Mouse (Mus musculus) stomach, postnatal 0 days (tissue): ENCODE measurements at regions not wholly inside any gene's neighbourhood (a gene's known extent, or its start where the extent isn't known, plus 50 kb on each side); places are given as distances from the start of the nearest gene placed in this dataset.

Source experiments
- ATAC-seq: fragments of 200-750 bp; cut with Nextera tagmentation; 2 replicates; pipeline ENCODE4 v1.8.0; 2017; ENCODE audit not compliant: low FRiP score, low TSS enrichment
- DNase-seq: peaks from one replicate; pipeline ENCODE4 v3.0.0-alpha.2; 2016; ENCODE audit warnings: low spot score
- H3K27ac ChIP-seq: fragments of 300-500 bp; sonication (generic); replicated peaks from 2 replicates; pipeline ENCODE4 v1.5.1; 2014; ENCODE audit warnings: mild to moderate bottlenecking, control low read depth
- H3K27me3 ChIP-seq: fragments of 300-500 bp; sonication (generic); 2 replicates; pipeline ENCODE4 v1.6.1; 2014; ENCODE audit warnings: low read length; ENCODE audit not compliant: control insufficient read depth, insufficient read depth
- H3K36me3 ChIP-seq: fragments of 300-500 bp; sonication (generic); 2 replicates; pipeline ENCODE4 v1.6.1; 2014; ENCODE audit warnings: low read length, mixed read lengths; ENCODE audit not compliant: control insufficient read depth, insufficient read depth
- H3K4me1 ChIP-seq: fragments of 300-500 bp; sonication (generic); replicated peaks from 2 replicates; pipeline ENCODE4 v1.6.1; 2014; ENCODE audit warnings: antibody characterized with exemption; ENCODE audit not compliant: control insufficient read depth, insufficient read depth
- H3K4me2 ChIP-seq: fragments of 300-500 bp; sonication (generic); replicated peaks from 2 replicates; pipeline ENCODE4 v1.6.1; 2014; ENCODE audit warnings: low read depth, mild to moderate bottlenecking, control low read depth, moderate library complexity
- H3K4me3 ChIP-seq: fragments of 300-500 bp; sonication (generic); 2 replicates; pipeline ENCODE4 v1.5.1; 2014; ENCODE audit warnings: low read depth, low read length, control low read depth
- H3K9ac ChIP-seq: fragments of 300-500 bp; sonication (generic); 2 replicates; pipeline ENCODE4 v1.6.1; 2014; ENCODE audit warnings: mild to moderate bottlenecking, low read length, control low read depth, mixed read lengths
- H3K9me3 ChIP-seq: fragments of 300-500 bp; sonication (generic); 2 replicates; pipeline ENCODE4 v1.6.1; 2016; ENCODE audit warnings: low read length; ENCODE audit not compliant: control insufficient read depth
- CTCF ChIP-seq: IDR thresholded peaks from 2 replicates; pipeline ENCODE4 v1.5.1; 2016; ENCODE audit warnings: antibody characterized with exemption, low read depth, mild to moderate bottlenecking, moderate library complexity
- EP300 ChIP-seq: optimal IDR thresholded peaks from 2 replicates; pipeline ENCODE3; 2016; ENCODE audit warnings: antibody characterized with exemption
- WGBS: fragments of 180-500 bp; shearing (Covaris S2); extraction: QIAGEN DNeasy Blood & Tissue Kit; methylation state at CpG from one replicate; pipeline ENCODE4 v1.1.7; 2014; 5-methylcytosine and 5-hydroxymethylcytosine counted together

GRCm38 (mm10) chr8:115531343-115531742 is 176.3 kb downstream of the Maf start:
- peak; percentile 75 for ATAC-seq
- no peaks in the 10 kb centered on the region for H3K4me1 ChIP-seq

GRCm38 (mm10) chr8:115529568-115530342 is 177.8 kb downstream of the Maf start:
- 33% methylated on average over 14 of the region's 14 CpGs for WGBS
- H3K27me3 ChIP-seq: no peaks in the 10 kb centered on the region
- H3K36me3 ChIP-seq: no peaks in the 10 kb centered on the region
- H3K4me3 ChIP-seq: no peak overlapping the region
- ATAC-seq (0 out of 2 replicates have a peak, but pooled peaks have one; percentile 24), DNase-seq (no peak)
- H3K4me1 ChIP-seq: no peaks in the 10 kb centered on the region
- no peak for TF ChIP-seq CTCF
- no peak for TF ChIP-seq EP300
- H3K4me2 ChIP-seq: peak overlapping the region; percentile 29; the same call in 1 of the 2 replicates
- H3K9ac ChIP-seq: no peak overlapping the region
- no peaks in the 10 kb centered on the region for H3K9me3 ChIP-seq
- no peak overlapping the region for H3K27ac ChIP-seq

More at GRCm38 (mm10) chr8:115531343-115531742, 176.3 kb downstream of the Maf start:
- Histone ChIP-seq H3K4me2 (no peak overlapping the region), H3K27ac (no peak overlapping the region), H3K9me3 (no peaks in the 10 kb centered on the region), H3K9ac (no peak overlapping the region), H3K4me3 (no peak overlapping the region), H3K27me3 (no peaks in the 10 kb centered on the region), H3K36me3 (no peaks in the 10 kb centered on the region)
- TF ChIP-seq EP300 (no peak), CTCF (no peak)
- WGBS: 79% methylated on average over 6 of the region's 6 CpGs
- no peak for DNase-seq

GRCm38 (mm10) chr8:115528879-115529278 is 178.7 kb downstream of the Maf start:
- ATAC-seq (no peak), DNase-seq (no peak)
- Histone ChIP-seq H3K9ac (no peak overlapping the region), H3K27me3 (no peaks in the 10 kb centered on the region), H3K4me1 (no peaks in the 10 kb centered on the region), H3K36me3 (no peaks in the 10 kb centered on the region), H3K4me2 (no peak overlapping the region), H3K4me3 (no peak overlapping the region), H3K27ac (no peak overlapping the region), H3K9me3 (no peaks in the 10 kb centered on the region)
- TF ChIP-seq EP300 (no peak), CTCF (no peak)
- WGBS: 94% methylated on average over 11 of the region's 11 CpGs

- peak; percentile 19 for DNase-seq
- Histone ChIP-seq H3K4me2 (no peak overlapping the region), H3K9ac (no peak overlapping the region), H3K4me1 (no peaks in the 10 kb centered on the region), H3K9me3 (no peaks in the 10 kb centered on the region), H3K4me3 (no peak overlapping the region), H3K27ac (no peak overlapping the region), H3K27me3 (no peaks in the 10 kb centered on the region), H3K36me3 (no peaks in the 10 kb centered on the region)
- WGBS: 78% methylated on average over 8 of the region's 8 CpGs
- no peak for TF ChIP-seq EP300
- no peak for TF ChIP-seq CTCF
- peak; percentile 55 for ATAC-seq
Observed at GRCm38 (mm10) chr8:115525149-115525548, 182.4 kb downstream of the Maf start.

GRCm38 (mm10) chr8:115524713-115525112 is 182.9 kb downstream of the Maf start:
- Histone ChIP-seq H3K27ac (no peak overlapping the region), H3K4me1 (no peaks in the 10 kb centered on the region), H3K36me3 (no peaks in the 10 kb centered on the region), H3K9ac (no peak overlapping the region), H3K27me3 (no peaks in the 10 kb centered on the region), H3K4me2 (no peak overlapping the region), H3K9me3 (no peaks in the 10 kb centered on the region), H3K4me3 (no peak overlapping the region)
- no peak for TF ChIP-seq CTCF
- TF ChIP-seq EP300: no peak
- 63% methylated on average over 8 of the region's 8 CpGs for WGBS
- ATAC-seq: no peak; the same call in 1 of the 2 replicates
- DNase-seq: peak; percentile 15

GRCm38 (mm10) chr8:115522527-115522926 is 185.1 kb downstream of the Maf start:
- WGBS: 53% methylated on average over 5 of the region's 5 CpGs
- ATAC-seq (peak; percentile 98), DNase-seq (peak; percentile 75)
- no peak overlapping the region for H3K9ac ChIP-seq
- no peaks in the 10 kb centered on the region for H3K9me3 ChIP-seq
- H3K4me1 ChIP-seq: no peaks in the 10 kb centered on the region
- no peak overlapping the region for H3K27ac ChIP-seq
- H3K27me3 ChIP-seq: no peaks in the 10 kb centered on the region
- H3K4me3 ChIP-seq: no peak overlapping the region
- no peaks in the 10 kb centered on the region for H3K36me3 ChIP-seq
- TF ChIP-seq EP300 (no peak), CTCF (peak; percentile 49)
- no peak overlapping the region for H3K4me2 ChIP-seq
